In the genomic region with DNA sequence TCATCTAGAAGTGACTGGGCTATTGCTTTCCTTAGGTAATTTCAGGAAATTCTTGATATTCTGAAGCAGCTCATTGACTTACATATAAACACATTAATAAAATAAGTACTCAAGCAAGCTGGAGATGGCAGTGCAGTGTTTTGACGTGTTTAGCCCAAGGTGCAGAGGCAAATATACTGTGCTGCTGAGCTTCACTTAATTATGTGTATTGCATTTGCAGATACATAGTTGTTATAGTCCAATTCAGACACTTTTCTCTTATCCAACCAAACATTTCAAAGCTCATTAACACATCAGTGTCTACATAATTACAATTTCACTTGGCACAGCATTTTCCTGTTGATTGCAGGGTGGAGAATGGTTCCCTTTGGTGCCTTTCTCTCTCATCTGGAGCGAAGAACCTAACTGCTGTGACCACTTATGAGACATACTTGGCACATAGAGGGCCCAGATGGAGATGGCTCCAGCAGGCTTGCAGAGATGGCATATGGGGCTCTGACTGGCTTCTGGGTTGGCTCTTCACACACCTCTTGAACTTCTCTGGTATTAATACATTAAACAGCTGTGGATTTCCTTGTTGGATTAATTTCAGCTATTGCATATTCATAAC, we compare ENCODE assay signal across 16 mouse cellular contexts.
A peak's percentile ranks its signal among the peaks of the same experiment; 100 is the strongest.
DNase-seq lines count a peak whose midpoint lies in the region; ATAC-seq lines count a peak whose summit lies in the region.
"Had no signal": no experiment of that assay in that cellular context is flagged by ENCODE, and none has a peak within 500 bp of the region (broad histone marks: within the 10 kb centered on the region; RNA-seq: fewer than 3 reads in every experiment).

No protein-coding gene starts in this region.

- ATAC-seq in forebrain, embryonic 15.5 days (replicated peaks): peak; percentile 61
- ATAC-seq in forebrain, embryonic 16.5 days: peak; percentile 80
- peak; percentile 84 for ATAC-seq in neural tube, embryonic 15.5 days (ENCODE audit: low FRiP score)
- ATAC-seq: inflammation-experienced regulatory T-cells, adult 6 months; liver, embryonic 12.5 days had no signal

- no peaks in the 10 kb centered on the region for H3K36me3 ChIP-seq in forebrain, embryonic 15.5 days
- no peaks in the 10 kb centered on the region for H3K36me3 ChIP-seq in forebrain, embryonic 10.5 days (replicated peaks)
- H3K36me3 ChIP-seq in forebrain, embryonic 16.5 days (ENCODE audit: control insufficient read depth, insufficient read depth): no peaks in the 10 kb centered on the region
- no peaks in the 10 kb centered on the region for H3K36me3 ChIP-seq in neural tube, embryonic 15.5 days
- H3K36me3 ChIP-seq: limb, embryonic 13.5 days; liver, embryonic 12.5 days; midbrain, embryonic 10.5 days had no signal

- H3K4me1 ChIP-seq in forebrain, embryonic 15.5 days: no peaks in the 10 kb centered on the region
- H3K4me1 ChIP-seq in forebrain, embryonic 10.5 days: no peaks in the 10 kb centered on the region
- no peaks in the 10 kb centered on the region for H3K4me1 ChIP-seq in forebrain, embryonic 16.5 days (replicated peaks; ENCODE audit: control insufficient read depth, insufficient read depth, low read length)
- H3K4me1 ChIP-seq in neural tube, embryonic 15.5 days: no peaks in the 10 kb centered on the region
- H3K4me1 ChIP-seq: limb, embryonic 13.5 days; liver, embryonic 12.5 days; midbrain, embryonic 10.5 days had no signal

- no peak overlapping the region for H3K9ac ChIP-seq in forebrain, embryonic 15.5 days (replicated peaks)
- no peak overlapping the region for H3K9ac ChIP-seq in forebrain, embryonic 16.5 days (replicated peaks; ENCODE audit: low read depth, low read length)
- no peak overlapping the region for H3K9ac ChIP-seq in neural tube, embryonic 15.5 days (replicated peaks)
- H3K9ac ChIP-seq: limb, embryonic 13.5 days; liver, embryonic 12.5 days had no signal

- no peak overlapping the region for H3K4me3 ChIP-seq in forebrain, embryonic 15.5 days
- no peak overlapping the region for H3K4me3 ChIP-seq in forebrain, embryonic 10.5 days
- no peak overlapping the region for H3K4me3 ChIP-seq in forebrain, embryonic 16.5 days (replicated peaks; ENCODE audit: low read length)
- H3K4me3 ChIP-seq in neural tube, embryonic 15.5 days (replicated peaks): no peak overlapping the region
- H3K4me3 ChIP-seq: limb, embryonic 13.5 days; liver, embryonic 12.5 days; midbrain, embryonic 10.5 days had no signal

- H3K4me2 ChIP-seq in forebrain, embryonic 15.5 days (replicated peaks): no peak overlapping the region
- H3K4me2 ChIP-seq in forebrain, embryonic 16.5 days (ENCODE audit: low read length): no peak overlapping the region
- H3K4me2 ChIP-seq in neural tube, embryonic 15.5 days: no peak overlapping the region
- H3K4me2 ChIP-seq: limb, embryonic 13.5 days; liver, embryonic 12.5 days had no signal

- no peak for DNase-seq in forebrain, embryonic 10.5 days (ENCODE audit: extremely low spot score, low spot score)
- peak; percentile 0 for DNase-seq in left cerebral cortex, adult 11 months (ENCODE audit: low spot score)
- DNase-seq in left cerebral cortex, adult 8-10 months (ENCODE audit: low spot score in 2 of 2): no peak
- no peak for DNase-seq in ovary, adult 18-20 months (ENCODE audit: low spot score)
- DNase-seq: adrenal gland, adult 2 months; kidney, adult 2 months; lung, adult 18-20 months; lung, postnatal 10 days had no signal

- H3K9me3 ChIP-seq in forebrain, embryonic 15.5 days: no peaks in the 10 kb centered on the region
- no peaks in the 10 kb centered on the region for H3K9me3 ChIP-seq in forebrain, embryonic 10.5 days
- no peaks in the 10 kb centered on the region for H3K9me3 ChIP-seq in forebrain, embryonic 16.5 days (ENCODE audit: control insufficient read depth, low read length)
- no peaks in the 10 kb centered on the region for H3K9me3 ChIP-seq in neural tube, embryonic 15.5 days (replicated peaks)
- H3K9me3 ChIP-seq: limb, embryonic 13.5 days; liver, embryonic 12.5 days; midbrain, embryonic 10.5 days had no signal

- WGBS in forebrain, embryonic 15.5 days: 58% methylated on average over 2 of the region's 2 CpGs
- 93% methylated on average over 2 of the region's 2 CpGs for WGBS in forebrain, embryonic 10.5 days
- 48% methylated on average over 2 of the region's 2 CpGs for WGBS in forebrain, embryonic 16.5 days
- 43% methylated on average over 2 of the region's 2 CpGs for WGBS in neural tube, embryonic 15.5 days

- no peak overlapping the region for H3K27ac ChIP-seq in forebrain, embryonic 15.5 days (replicated peaks)
- no peak overlapping the region for H3K27ac ChIP-seq in forebrain, embryonic 10.5 days
- no peak overlapping the region for H3K27ac ChIP-seq in forebrain, embryonic 16.5 days (ENCODE audit: low read length)
- H3K27ac ChIP-seq in neural tube, embryonic 15.5 days (replicated peaks): no peak overlapping the region
- H3K27ac ChIP-seq: kidney, postnatal 0 days; limb, embryonic 13.5 days; liver, embryonic 12.5 days; midbrain, embryonic 10.5 days had no signal

- H3K27me3 ChIP-seq in forebrain, embryonic 15.5 days: no peaks in the 10 kb centered on the region
- no peaks in the 10 kb centered on the region for H3K27me3 ChIP-seq in forebrain, embryonic 10.5 days (ENCODE audit: poor library complexity, severe bottlenecking)
- no peaks in the 10 kb centered on the region for H3K27me3 ChIP-seq in forebrain, embryonic 16.5 days (replicated peaks; ENCODE audit: control insufficient read depth, insufficient read depth, low read length)
- H3K27me3 ChIP-seq in neural tube, embryonic 15.5 days (replicated peaks): no peaks in the 10 kb centered on the region
- H3K27me3 ChIP-seq: limb, embryonic 13.5 days; liver, embryonic 12.5 days had no signal
